Mouse (Mus musculus) gastrocnemius, postnatal 14 days (tissue): ENCODE measurements around the gene Tie1. TPM values are rescaled to one million over a fixed set of nuclear protein-coding genes. Genes with fewer than 3 reads are reported as not detected.

Experiments
- DNase-seq: peaks from one replicate; pipeline ENCODE4 v3.0.0; 2021; ENCODE audit warnings: mixed read lengths
- intact Hi-C: fragments of 180-260 bp; cut with DNase I; formaldehyde crosslinking; loops from one replicate; pipeline ENCODE4 v1.15.1; 2025; ENCODE audit warnings: low total_unique reads
- total RNA-seq, 2 experiments: library from RNA; stranded (reverse); gene quantifications; 2 replicates each; pipeline ENCODE4 v1.2.3; 2021

Tie1 gene
- total RNA-seq, 2 experiments from 2014 or later: 35.1 to 41.5 TPM

GRCm38 (mm10) chr4:118427415-118427767 lies 62.5 kb downstream of the Tie1 start:
- no peak for DNase-seq
- intact Hi-C loops: no loop called here

- intact Hi-C loops: no loop called here
- no peak for DNase-seq
Observed at GRCm38 (mm10) chr4:118425374-118425773, 64.5 kb downstream of the Tie1 start.

- no peak for DNase-seq
- intact Hi-C loops: no loop called here
Observed at GRCm38 (mm10) chr4:118424541-118425160, 65.2 kb downstream of the Tie1 start.

- intact Hi-C loops: no loop called here
- DNase-seq: no peak
Observed at GRCm38 (mm10) chr4:118421384-118421783, 68.5 kb downstream of the Tie1 start.

Other genes with a start within 250 kb of the Tie1 start
- gene Ptprf, start 198.7 kb downstream of the Tie1 start, total RNA-seq: 10 to 100 TPM in 1 of 2 experiments, 1 to 10 TPM in 1; 7.7 to 11.7 TPM
- 1 to 10 TPM; 5.6 to 7.1 TPM for gene Szt2, start 80.8 kb downstream of the Tie1 start, total RNA-seq
- 10 to 100 TPM; 37.6 to 38.3 TPM for gene Med8, start 80.7 kb downstream of the Tie1 start, total RNA-seq
- gene Elovl1, start 62.0 kb downstream of the Tie1 start, total RNA-seq: 10 to 100 TPM; 13.9 to 18.8 TPM
- gene Cdc20, start 52.7 kb downstream of the Tie1 start, total RNA-seq: 1 to 10 TPM; 4.7 to 6.0 TPM
- gene Mpl, start 32.5 kb downstream of the Tie1 start, total RNA-seq: not detected
- not detected for gene 2610528J11Rik, start 36.9 kb upstream of the Tie1 start, total RNA-seq
- under 1 TPM in 1 of 2 experiments, not detected in 1; 0.12 TPM for gene Tmem125, start 54.0 kb upstream of the Tie1 start, total RNA-seq
- gene Cfap57, start 130.7 kb upstream of the Tie1 start, total RNA-seq: not detected
- 10 to 100 TPM; 30.1 to 33.5 TPM for gene Ebna1bp2, start 130.7 kb upstream of the Tie1 start, total RNA-seq
- not detected for gene Olfr62, start 168.9 kb upstream of the Tie1 start, total RNA-seq
- gene Olfr1342, start 202.7 kb upstream of the Tie1 start, total RNA-seq: not detected
- gene Olfr1341, start 213.5 kb upstream of the Tie1 start, total RNA-seq: not detected
- not detected for gene Olfr1340, start 230.1 kb upstream of the Tie1 start, total RNA-seq
- gene Olfr1339, start 242.1 kb upstream of the Tie1 start, total RNA-seq: not detected